Mouse (Mus musculus) heart, adult 18-20 months (tissue): ENCODE results near the gene Gm8104. TPM values are rescaled to one million over a fixed set of nuclear protein-coding genes. Genes with fewer than 3 reads are reported as not detected.
"Not testable (repeated sequence)": the region's sequence is repeated elsewhere in the genome, so short reads cannot be mapped to it uniquely, and the experiment has no call there.

Experiments
- DNase-seq, 2 experiments: peaks; one replicate each; pipeline ENCODE4 v3.0.0; 2021 to 2022; ENCODE audit warnings: mixed read lengths in 1 of 2
- long read RNA-seq, 2 experiments: library from polyadenylated mRNA; stranded (forward); transcript quantifications; one replicate each; pipeline ENCODE4 v2.0.0; 2021
- total RNA-seq, 2 experiments: library from RNA; stranded (reverse); gene quantifications; 2 replicates each; pipeline ENCODE4 v1.2.3; 2021

The Gm8104 gene
- not detected for total RNA-seq
- long read RNA-seq, experiment 1, result 0 reads
- long read RNA-seq, experiment 2, result 0 reads

GRCm38 (mm10) chr14:43100301-43100700, at the start of gene Gm8104:
Gene Gm8104, plus strand, starts transcription at chr14:43100601.
- DNase-seq, result not testable (repeated sequence)

- not testable (repeated sequence) for DNase-seq
Observed at GRCm38 (mm10) chr14:43058063-43058462, 42.3 kb upstream of the Gm8104 start.

GRCm38 (mm10) chr14:43060179-43060578, 40.2 kb upstream of the Gm8104 start:
- not testable (repeated sequence) for DNase-seq

- not testable (repeated sequence) for DNase-seq
Observed at GRCm38 (mm10) chr14:43076543-43076942, 23.9 kb upstream of the Gm8104 start, which contains the start of gene Gm8094. Gene Gm8094, minus strand, starts transcription at chr14:43076643.

- DNase-seq, result not testable (repeated sequence)
Observed at GRCm38 (mm10) chr14:43084936-43085730, 15.3 kb upstream of the Gm8104 start.

GRCm38 (mm10) chr14:43089103-43089919, 11.1 kb upstream of the Gm8104 start:
- DNase-seq, result not testable (repeated sequence)

GRCm38 (mm10) chr14:43119673-43120072, 19.3 kb downstream of the Gm8104 start:
- DNase-seq, result not testable (repeated sequence)

GRCm38 (mm10) chr14:43126286-43126685, 25.9 kb downstream of the Gm8104 start:
- not testable (repeated sequence) for DNase-seq

Other genes with a start within 250 kb of the Gm8104 start
- not detected for gene Gm21977, start 247.1 kb upstream of the Gm8104 start, total RNA-seq
- gene Gm8082, start 107.0 kb upstream of the Gm8104 start, total RNA-seq, result not detected
- gene Gm10376, start 85.0 kb upstream of the Gm8104 start, total RNA-seq, result not detected
- gene Gm8094, start 24.0 kb upstream of the Gm8104 start, total RNA-seq, result not detected
- not detected for gene Gm7233, start 79.3 kb downstream of the Gm8104 start, total RNA-seq
- gene Gm8122, start 134.7 kb downstream of the Gm8104 start, total RNA-seq, result not detected
- not detected for gene Gm8126, start 158.0 kb downstream of the Gm8104 start, total RNA-seq
- gene Gm9732, start 174.4 kb downstream of the Gm8104 start, total RNA-seq, result not detected
- gene Gm8127, start 193.2 kb downstream of the Gm8104 start, total RNA-seq, result not detected
- not detected for gene 1700001F09Rik, start 247.2 kb downstream of the Gm8104 start, total RNA-seq